Mouse (Mus musculus) spleen, adult 12 weeks (tissue): ENCODE results near the gene E030025P04Rik.

Experiments used
- DNase-seq: peaks from one replicate; pipeline ENCODE4 v3.0.0; 2022; ENCODE audit warnings: low spot score

Gene E030025P04Rik

GRCm38 (mm10) chr11:109100266-109100665, 43.9 kb downstream of the E030025P04Rik start:
- DNase-seq = no peak

GRCm38 (mm10) chr11:109091821-109092220, 52.3 kb downstream of the E030025P04Rik start:
- no peak for DNase-seq
